19 mouse cellular contexts compared by ENCODE assay signal in genomic region chr2:169851606-169852005, GRCm38 (mm10).
A peak's percentile ranks its signal among the peaks of the same experiment; 100 is the strongest.
DNase-seq lines count a peak whose midpoint lies in the region; ATAC-seq and TF ChIP-seq lines count a peak whose summit lies in the region.
"Had no signal": no experiment of that assay in that cellular context is flagged by ENCODE, and none has a peak within 500 bp of the region (broad histone marks: within the 10 kb centered on the region; RNA-seq: fewer than 3 reads in every experiment).

No protein-coding gene starts in this region.

- H3K27ac ChIP-seq in forebrain, postnatal 0 days (ENCODE audit: low read depth, low read length): no peak overlapping the region
- no peak overlapping the region for H3K27ac ChIP-seq in forebrain, embryonic 11.5 days (ENCODE audit: low read depth, low read length)
- no peak overlapping the region for H3K27ac ChIP-seq in lung, embryonic 14.5 days (ENCODE audit: low read depth)

- H3K4me2 ChIP-seq in forebrain, postnatal 0 days (ENCODE audit: low read depth): no peak overlapping the region
- H3K4me2 ChIP-seq in forebrain, embryonic 11.5 days (ENCODE audit: low read depth, low read length, severe bottlenecking): no peak overlapping the region
- H3K4me2 ChIP-seq in lung, embryonic 14.5 days: no peak overlapping the region

- H3K4me3 ChIP-seq in forebrain, postnatal 0 days (ENCODE audit: low read depth, low read length): no peak overlapping the region
- no peak overlapping the region for H3K4me3 ChIP-seq in forebrain, embryonic 11.5 days (ENCODE audit: low read depth, low read length)
- H3K4me3 ChIP-seq in lung, embryonic 14.5 days (ENCODE audit: low read depth, low read length): no peak overlapping the region

- DNase-seq in forebrain, postnatal 0 days: peak; percentile 25
- DNase-seq in forebrain, embryonic 11.5 days (ENCODE audit: low spot score): no peak
- DNase-seq in lung, embryonic 14.5 days: peak; percentile 52
- no peak for DNase-seq in lung, postnatal 10 days
- DNase-seq: adrenal gland, adult 2 months; adrenal gland, adult 8-10 months; adrenal gland, postnatal 10 days; adrenal gland, postnatal 14 days; adrenal gland, postnatal 25 days; adrenal gland, postnatal 36 days; B cell, adult 2 months; cerebellum, adult 11 months; cerebellum, adult 11-12 months; cerebellum, adult 18-20 months had no signal

- H3K4me1 ChIP-seq in forebrain, postnatal 0 days (ENCODE audit: insufficient read depth): no peaks in the 10 kb centered on the region
- H3K4me1 ChIP-seq in forebrain, embryonic 11.5 days (replicated peaks; ENCODE audit: control insufficient read depth, insufficient read depth, low read length): no peaks in the 10 kb centered on the region
- H3K4me1 ChIP-seq in lung, embryonic 14.5 days (ENCODE audit: insufficient read depth): no peaks in the 10 kb centered on the region

- TF ChIP-seq CTCF in forebrain, postnatal 0 days (IDR thresholded peaks at IDR 0.05; ENCODE audit: low read depth): no peak
- TF ChIP-seq CTCF in lung, embryonic 14.5 days (IDR thresholded peaks at IDR 0.05; ENCODE audit: low read depth): no peak

- no peaks in the 10 kb centered on the region for H3K36me3 ChIP-seq in forebrain, postnatal 0 days (ENCODE audit: insufficient read depth)
- no peaks in the 10 kb centered on the region for H3K36me3 ChIP-seq in forebrain, embryonic 11.5 days (ENCODE audit: control insufficient read depth, insufficient read depth, low read length)
- H3K36me3 ChIP-seq in lung, embryonic 14.5 days (ENCODE audit: insufficient read depth): no peaks in the 10 kb centered on the region
- H3K36me3 ChIP-seq: G1E had no signal

- 67% methylated on average over 5 of the region's 5 CpGs for WGBS in forebrain, postnatal 0 days
- WGBS in forebrain, embryonic 11.5 days: 93% methylated on average over 5 of the region's 5 CpGs
- 32% methylated on average over 5 of the region's 5 CpGs for WGBS in lung, embryonic 14.5 days

- peak; percentile 69 for ATAC-seq in forebrain, postnatal 0 days
- ATAC-seq in forebrain, embryonic 11.5 days (replicated peaks; ENCODE audit: low FRiP score): no peak
- ATAC-seq in lung, embryonic 14.5 days (ENCODE audit: insufficient read depth): no peak; the same call in 1 of the 2 replicates
- ATAC-seq: activated CD4-positive, CD25-positive, alpha-beta regulatory T cell, adult 4 months; CD4-positive, CD25-positive, alpha-beta regulatory T cell, adult 4 months; Patski had no signal

- H3K9ac ChIP-seq in forebrain, postnatal 0 days: no peak overlapping the region
- no peak overlapping the region for H3K9ac ChIP-seq in forebrain, embryonic 11.5 days (ENCODE audit: low read length)
- no peak overlapping the region for H3K9ac ChIP-seq in lung, embryonic 14.5 days

- H3K9me3 ChIP-seq in forebrain, postnatal 0 days (ENCODE audit: low read length): no peaks in the 10 kb centered on the region
- H3K9me3 ChIP-seq in forebrain, embryonic 11.5 days (ENCODE audit: control insufficient read depth, low read length): no peaks in the 10 kb centered on the region
- H3K9me3 ChIP-seq in lung, embryonic 14.5 days (ENCODE audit: low read depth, low read length): no peaks in the 10 kb centered on the region

- no peaks in the 10 kb centered on the region for H3K27me3 ChIP-seq in forebrain, postnatal 0 days (ENCODE audit: insufficient read depth, low read length)
- H3K27me3 ChIP-seq in forebrain, embryonic 11.5 days (ENCODE audit: control insufficient read depth, insufficient read depth, low read length): no peaks in the 10 kb centered on the region
- H3K27me3 ChIP-seq in lung, embryonic 14.5 days (ENCODE audit: insufficient read depth, low read length): no peaks in the 10 kb centered on the region
- H3K27me3 ChIP-seq: CH12.LX, Patski had no signal

Comparison
In these comparisons a context has a peak if more than half of its experiments do, and no peak if none do; other contexts are left out.
1. DNase-seq: peak in forebrain, postnatal 0 days (single experiment) and lung, embryonic 14.5 days (single experiment); none in forebrain, embryonic 11.5 days (single experiment) and lung, postnatal 10 days (single experiment).